Mouse (Mus musculus) MEL (cell line): ENCODE data around the gene Dpm2. TPM values are rescaled to one million over a fixed set of nuclear protein-coding genes. Genes with fewer than 3 reads are reported as not detected.

Experiments
- DNase-seq: peaks from one replicate; pipeline ENCODE4 v3.0.0; 2011; ENCODE audit warnings: low read depth, low spot score
- H3K27ac ChIP-seq: 2 replicates; pipeline ENCODE4 v1.5.1; 2012; ENCODE audit warnings: low read depth, mild to moderate bottlenecking, control low read depth, low read length, moderate library complexity; ENCODE audit not compliant: control insufficient read depth
- H3K27me3 ChIP-seq, 2 experiments: fragments of 150-350 bp in 1 of 2; sonication (generic) in 1 of 2; 2 replicates each; pipeline ENCODE4 v1.6.1; 2012; ENCODE audit warnings: low read length in 2 of 2, mild to moderate bottlenecking in 2 of 2, improper control_type of control experiment in 1 of 2, moderate library complexity in 1 of 2; ENCODE audit not compliant: insufficient read depth in 2 of 2, control insufficient read depth in 1 of 2
- H3K36me3 ChIP-seq, 2 experiments: 2 replicates each; pipeline ENCODE4 v1.6.1; 2012 to 2014; ENCODE audit warnings: low read length in 2 of 2, improper control_type of control experiment in 1 of 2, inconsistent platforms in 1 of 2, mild to moderate bottlenecking in 1 of 2; ENCODE audit not compliant: insufficient read depth in 2 of 2, control insufficient read depth in 1 of 2
- H3K4me1 ChIP-seq, 2 experiments: fragments of 150-350 bp in 1 of 2; sonication (generic) in 1 of 2; 2 replicates each; pipeline ENCODE4 v1.6.1; 2012; ENCODE audit warnings: low read length in 2 of 2, improper control_type of control experiment in 1 of 2, mild to moderate bottlenecking in 1 of 2; ENCODE audit not compliant: insufficient read depth in 2 of 2, control insufficient read depth in 1 of 2
- H3K4me3 ChIP-seq, 2 experiments: fragments of 150-350 bp in 1 of 2; sonication (generic) in 1 of 2; 2 replicates each; pipeline ENCODE4 v1.5.1; 2012; ENCODE audit warnings: low read depth in 2 of 2, low read length in 2 of 2, mild to moderate bottlenecking in 2 of 2, moderate library complexity in 2 of 2, control low read depth in 1 of 2, improper control_type of control experiment in 1 of 2; ENCODE audit not compliant: control insufficient read depth in 1 of 2, insufficient read depth in 1 of 2
- H3K79me2 ChIP-seq: 2 replicates; pipeline ENCODE4 v1.6.1; 2012; ENCODE audit warnings: mild to moderate bottlenecking, low read length, moderate library complexity; ENCODE audit not compliant: control insufficient read depth, poor library complexity, insufficient read depth
- H3K9ac ChIP-seq: 2 replicates; pipeline ENCODE4 v1.6.1; 2012; ENCODE audit warnings: low read depth, mild to moderate bottlenecking, control low read depth, low read length, moderate library complexity; ENCODE audit not compliant: control insufficient read depth, poor library complexity, severe bottlenecking
- H3K9me3 ChIP-seq: fragments of 150-350 bp; sonication (generic); replicated peaks from 2 replicates; pipeline ENCODE4 v1.6.1; 2012; ENCODE audit warnings: mild to moderate bottlenecking, low read length, improper control_type of control experiment, moderate library complexity; ENCODE audit not compliant: insufficient read depth
- BHLHE40 ChIP-seq: IDR thresholded peaks from 2 replicates; pipeline ENCODE4 v1.6.1; 2012; ENCODE audit warnings: low read depth, mild to moderate bottlenecking, inconsistent platforms, low read length, improper control_type of control experiment, borderline replicate concordance
- CHD1 ChIP-seq: IDR thresholded peaks from 2 replicates; pipeline ENCODE4 v1.6.1; 2012; ENCODE audit warnings: low read depth, mild to moderate bottlenecking, inconsistent platforms, low read length, improper control_type of control experiment
- CTCF ChIP-seq, 3 experiments: IDR thresholded peaks in 2 of 3; conservative IDR thresholded peaks in 1 of 3; 2 replicates each; pipeline ENCODE4 v1.5.1; 2011 to 2012; ENCODE audit warnings: low read length in 3 of 3, low read depth in 2 of 3, mild to moderate bottlenecking in 2 of 3, improper control_type of control experiment in 1 of 3, inconsistent platforms in 1 of 3, mixed read lengths in 1 of 3, moderate library complexity in 1 of 3; ENCODE audit not compliant: control insufficient read depth in 1 of 3, insufficient read depth in 1 of 3, poor library complexity in 1 of 3, severe bottlenecking in 1 of 3
- E2F4 ChIP-seq: IDR thresholded peaks from 2 replicates; pipeline ENCODE4 v1.6.1; 2011; ENCODE audit warnings: low read depth, low read length, improper control_type of control experiment, borderline replicate concordance
- ELF1 ChIP-seq: IDR thresholded peaks from 2 replicates; pipeline ENCODE4 v1.6.1; 2014; ENCODE audit warnings: low read depth, mild to moderate bottlenecking, inconsistent platforms, low read length, improper control_type of control experiment, moderate library complexity
- EP300 ChIP-seq, 2 experiments: IDR thresholded peaks; 2 replicates each; pipeline ENCODE4 v1.6.1; 2011; ENCODE audit warnings: improper control_type of control experiment in 2 of 2, low read length in 2 of 2, low read depth in 1 of 2, mild to moderate bottlenecking in 1 of 2
- ETS1 ChIP-seq: IDR thresholded peaks from 2 replicates; pipeline ENCODE4 v1.6.1; 2012; ENCODE audit warnings: low read depth, mild to moderate bottlenecking, inconsistent platforms, low read length, improper control_type of control experiment, moderate library complexity
- GATA1 ChIP-seq: IDR thresholded peaks from 2 replicates; pipeline ENCODE4 v1.6.1; 2011; ENCODE audit warnings: low read depth, low read length, improper control_type of control experiment
- JUND ChIP-seq: IDR thresholded peaks from 2 replicates; pipeline ENCODE4 v1.6.1; 2011; ENCODE audit warnings: low read depth, mild to moderate bottlenecking, improper control_type of control experiment, low read length
- MEF2A ChIP-seq: IDR thresholded peaks from 2 replicates; pipeline ENCODE4 v1.6.1; 2014; ENCODE audit warnings: low read depth, mild to moderate bottlenecking, inconsistent platforms, low read length, improper control_type of control experiment; ENCODE audit not compliant: poor library complexity, insufficient replicate concordance, severe bottlenecking; ENCODE audit errors: extremely low read depth
- NRF1 ChIP-seq: IDR thresholded peaks from 2 replicates; pipeline ENCODE4 v1.6.1; 2014; ENCODE audit warnings: low read depth, mild to moderate bottlenecking, inconsistent platforms, low read length, improper control_type of control experiment, moderate library complexity; ENCODE audit not compliant: poor library complexity, insufficient read depth, severe bottlenecking
- POLR2AphosphoS2 ChIP-seq: IDR thresholded peaks from 2 replicates; pipeline ENCODE4 v1.6.1; 2011; ENCODE audit warnings: low read length, improper control_type of control experiment
- POLR2AphosphoS5 ChIP-seq: IDR thresholded peaks from 2 replicates; pipeline ENCODE4 v1.6.1; 2012; ENCODE audit warnings: low read depth, borderline replicate concordance, mild to moderate bottlenecking, inconsistent platforms, low read length, moderate library complexity, mixed read lengths
- SIN3A ChIP-seq: IDR thresholded peaks from 2 replicates; pipeline ENCODE4 v1.6.1; 2012; ENCODE audit warnings: low read length, improper control_type of control experiment, inconsistent platforms
- TBP ChIP-seq: IDR thresholded peaks from 2 replicates; pipeline ENCODE4 v1.8.0; 2011; ENCODE audit warnings: low read depth, low read length, improper control_type of control experiment
- USF1 ChIP-seq: IDR thresholded peaks from 2 replicates; pipeline ENCODE4 v1.6.1; 2014; ENCODE audit warnings: low read depth, mild to moderate bottlenecking, inconsistent platforms, low read length, improper control_type of control experiment, moderate library complexity
- USF2 ChIP-seq, 2 experiments: IDR thresholded peaks; 2 replicates each; pipeline ENCODE4 v1.6.1; 2011 to 2012; ENCODE audit warnings: improper control_type of control experiment in 2 of 2, low read length in 2 of 2, borderline replicate concordance in 1 of 2, inconsistent platforms in 1 of 2, low read depth in 1 of 2, mild to moderate bottlenecking in 1 of 2; ENCODE audit not compliant: insufficient read depth in 1 of 2
- ZKSCAN1 ChIP-seq: IDR thresholded peaks from 2 replicates; pipeline ENCODE4 v1.6.1; 2012; ENCODE audit warnings: low read depth, mild to moderate bottlenecking, inconsistent platforms, low read length, improper control_type of control experiment, moderate library complexity
- ZNF384 ChIP-seq: IDR thresholded peaks from 2 replicates; pipeline ENCODE4 v1.6.1; 2012; ENCODE audit warnings: low read depth, mild to moderate bottlenecking, inconsistent platforms, low read length, improper control_type of control experiment
- polyA plus RNA-seq, 2 experiments: library from polyadenylated mRNA; stranded (reverse) in 1 of 2; unstranded in 1 of 2; fragments of >175 nt in 1 of 2; fragments of >200 nt in 1 of 2; gene quantifications; 2 replicates each; pipeline versions ENCODE4 v1.2.1 to v1.2.4; 2012; ENCODE audit warnings: low replicate concordance in 2 of 2, low read depth in 1 of 2; ENCODE audit not compliant: insufficient read length in 2 of 2, insufficient read depth in 1 of 2, missing spikeins in 1 of 2
- total RNA-seq: library from RNA; depleted of rRNA; stranded (reverse); fragments of 300-350 nt; gene quantifications from 2 replicates; pipeline ENCODE4 v1.2.3, GENCODE M21; 2012

The Dpm2 gene
- total and polyA plus RNA-seq, 3 experiments = 45.8 to 109 TPM; not detected in 1

- Histone ChIP-seq H3K79me2 (no peaks in the 10 kb centered on the region), H3K9ac (no peak overlapping the region), H3K9me3 (no peaks in the 10 kb centered on the region), H3K27ac (no peak overlapping the region), H3K27me3 (no peaks in the 10 kb centered on the region), H3K36me3 (no peaks in the 10 kb centered on the region), H3K4me3 (no peak overlapping the region), H3K4me1 (no peaks in the 10 kb centered on the region)
- TF ChIP-seq ELF1 (no peak), ZNF384 (no peak), GATA1 (no peak), BHLHE40 (no peak), JUND (no peak), NRF1 (no peak), POLR2AphosphoS2 (no peak), POLR2AphosphoS5 (no peak)
- DNase-seq = no peak
Measured at GRCm38 (mm10) chr2:32547964-32548739, 22.5 kb upstream of the Dpm2 start.

- no peak for DNase-seq
- H3K9me3 ChIP-seq = no peaks in the 10 kb centered on the region
- H3K27ac ChIP-seq = no peak overlapping the region
- no peak overlapping the region for H3K9ac ChIP-seq
- H3K4me1 ChIP-seq = no peaks in the 10 kb centered on the region
- H3K36me3 ChIP-seq = no peaks in the 10 kb centered on the region
- H3K27me3 ChIP-seq = no peaks in the 10 kb centered on the region
- no peaks in the 10 kb centered on the region for H3K79me2 ChIP-seq
- TF ChIP-seq SIN3A = no peak
- TF ChIP-seq GATA1 = no peak
- no peak for TF ChIP-seq NRF1
- no peak for TF ChIP-seq ETS1
- TF ChIP-seq USF1 = no peak
- TF ChIP-seq BHLHE40 = no peak
- TF ChIP-seq POLR2AphosphoS5 = no peak
- no peak for TF ChIP-seq POLR2AphosphoS2
- no peak for TF ChIP-seq ZNF384
- TF ChIP-seq CHD1 = no peak
- no peak overlapping the region for H3K4me3 ChIP-seq
Measured at GRCm38 (mm10) chr2:32549171-32549570, 21.5 kb upstream of the Dpm2 start.

GRCm38 (mm10) chr2:32549764-32550163, 20.9 kb upstream of the Dpm2 start:
- Histone ChIP-seq H3K4me3 (no peak overlapping the region), H3K9ac (no peak overlapping the region), H3K4me1 (no peaks in the 10 kb centered on the region), H3K27me3 (no peaks in the 10 kb centered on the region), H3K9me3 (no peaks in the 10 kb centered on the region), H3K27ac (no peak overlapping the region), H3K36me3 (no peaks in the 10 kb centered on the region), H3K79me2 (no peaks in the 10 kb centered on the region)
- DNase-seq = no peak
- TF ChIP-seq TBP (no peak), CTCF (IDR thresholded peaks at IDR 0.05 in 2 of 3, conservative IDR thresholded peaks at IDR 0.05 in 1 of 3; ENCODE audit: control insufficient read depth in 1 of 3, insufficient read depth in 1 of 3, low read depth in 2 of 3, low read length in 3 of 3, poor library complexity in 1 of 3, severe bottlenecking in 1 of 3) (no peak), USF2 (IDR thresholded peaks at IDR 0.05; ENCODE audit: borderline replicate concordance in 1 of 2, insufficient read depth in 1 of 2, low read depth in 1 of 2, low read length in 2 of 2) (no peak), ETS1 (no peak), E2F4 (no peak), ZKSCAN1 (no peak), MEF2A (no peak), EP300 (IDR thresholded peaks at IDR 0.05; ENCODE audit: low read depth in 1 of 2, low read length in 2 of 2) (no peak)
